Mouse (Mus musculus): ENCODE results near the gene Pacsin1.
"Not testable (repeated sequence)": the region's sequence is repeated elsewhere in the genome, so short reads cannot be mapped to it uniquely, and the experiment has no call there.

The Pacsin1 gene

DNA sequence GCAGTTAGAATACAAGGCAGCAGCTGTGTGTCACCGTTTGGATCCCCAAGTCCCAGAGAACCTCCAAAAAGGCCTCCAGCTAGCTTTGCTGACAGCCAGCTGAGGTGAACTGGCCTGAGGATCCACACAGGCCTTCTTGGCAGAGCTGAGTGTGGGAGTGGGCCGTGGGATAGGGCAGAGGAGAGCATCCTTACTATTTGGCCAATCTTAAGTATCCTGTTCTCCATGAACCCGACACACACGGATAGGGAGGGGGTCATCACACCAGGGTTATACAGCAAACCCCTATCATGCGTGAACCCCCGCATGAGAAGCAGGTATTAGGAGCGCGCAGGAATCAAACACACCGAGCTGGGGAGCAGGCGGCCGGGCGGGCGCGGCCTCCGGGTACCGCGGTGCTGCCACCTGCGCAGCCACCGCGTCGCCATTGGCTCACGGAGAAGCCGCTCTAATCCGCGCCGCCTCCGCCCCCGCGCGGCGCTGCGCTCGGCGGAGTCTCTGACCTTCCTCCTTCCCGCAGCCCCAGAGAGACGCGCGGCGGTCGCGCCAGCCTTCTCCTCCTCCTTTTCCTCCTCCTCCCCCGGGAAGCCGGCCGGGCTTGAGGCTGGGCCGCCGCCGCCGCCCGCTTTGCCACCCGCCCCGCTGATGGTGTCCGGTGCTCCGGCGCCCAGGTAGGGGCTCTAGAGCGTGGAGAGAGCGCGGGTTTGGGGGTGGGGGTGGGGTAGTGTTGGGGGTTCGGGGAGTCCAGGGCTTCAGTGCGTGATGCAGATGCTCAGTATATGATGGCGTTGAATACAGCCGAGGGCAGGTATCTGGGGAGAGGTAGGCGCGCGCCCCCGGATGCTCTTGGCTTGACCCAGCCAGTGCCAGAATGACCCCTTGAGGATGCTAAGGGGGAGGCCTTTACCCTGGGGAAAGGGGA lies at the start of gene Pacsin1:
Gene Pacsin1, plus strand, starts transcription at position 421 of the 922 bp plus-strand sequence.
- peak; percentile 29 to 62 for DNase-seq

GRCm38 (mm10) chr17:27609576-27609975 lies 45.7 kb upstream of the Pacsin1 start:
- DNase-seq, result no peak

DNA sequence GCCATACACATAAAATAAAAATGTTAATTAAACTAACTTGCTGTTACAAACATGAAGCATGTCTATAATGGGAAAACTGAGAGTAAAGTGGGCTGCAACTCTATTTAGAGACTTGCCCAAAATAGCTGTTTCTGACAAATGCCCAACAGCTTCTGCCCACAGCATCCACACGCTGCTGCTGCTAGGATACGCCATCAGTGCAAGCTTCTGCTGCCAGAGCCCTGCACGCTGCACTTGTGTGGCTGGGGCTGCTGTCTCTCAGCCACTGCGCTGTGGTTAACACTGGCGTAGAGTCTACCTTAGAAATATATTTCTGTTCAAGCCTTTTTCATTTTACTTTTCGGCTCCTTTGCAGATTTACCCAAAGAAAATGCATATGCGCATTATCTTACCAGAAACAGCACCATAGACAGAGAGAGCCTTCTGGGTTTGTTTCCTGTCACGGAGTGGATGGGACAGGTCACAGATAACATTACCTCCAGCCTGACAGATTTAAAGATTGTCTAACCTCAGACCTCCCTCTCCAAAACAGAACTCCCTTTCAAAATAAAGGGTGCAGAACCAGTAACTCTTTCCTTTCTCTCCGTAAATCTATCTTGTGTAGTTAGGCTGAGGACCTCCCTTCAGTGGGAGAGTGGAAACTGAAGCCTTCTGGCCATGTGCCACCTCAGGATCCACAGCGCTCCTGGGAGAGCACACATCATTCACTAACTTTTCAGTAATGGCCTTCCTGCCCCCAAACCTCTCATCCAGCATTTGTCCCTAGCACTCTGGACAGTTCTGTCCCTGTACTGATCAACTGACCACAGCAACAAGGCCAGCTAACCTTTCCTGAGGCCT lies 44.4 kb upstream of the Pacsin1 start:
- DNase-seq, result no peak

- DNase-seq, result no peak
Observed at GRCm38 (mm10) chr17:27611519-27611884, 43.8 kb upstream of the Pacsin1 start.

- DNase-seq, result no peak
Observed at GRCm38 (mm10) chr17:27611994-27612393, 43.3 kb upstream of the Pacsin1 start.

DNA sequence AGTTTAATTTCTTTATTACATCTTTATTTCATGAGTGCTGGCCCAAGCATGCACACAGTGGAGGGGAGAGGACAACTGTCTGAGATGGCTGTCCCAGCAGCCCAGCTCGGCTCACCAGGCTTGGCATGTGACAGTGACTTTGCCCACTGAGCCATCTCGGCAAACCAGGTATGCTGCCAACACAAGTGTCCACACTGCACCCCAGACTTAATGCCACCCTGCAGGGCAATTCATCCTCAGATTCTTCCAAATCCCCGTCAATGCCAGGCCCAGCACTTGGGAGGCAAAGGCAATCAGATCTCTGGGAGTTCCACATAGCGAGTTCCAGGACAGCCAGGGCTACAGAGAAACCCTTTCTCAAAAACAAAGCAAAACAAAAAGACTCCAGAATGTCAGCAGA lies 42.3 kb upstream of the Pacsin1 start:
- DNase-seq, result no peak

DNA sequence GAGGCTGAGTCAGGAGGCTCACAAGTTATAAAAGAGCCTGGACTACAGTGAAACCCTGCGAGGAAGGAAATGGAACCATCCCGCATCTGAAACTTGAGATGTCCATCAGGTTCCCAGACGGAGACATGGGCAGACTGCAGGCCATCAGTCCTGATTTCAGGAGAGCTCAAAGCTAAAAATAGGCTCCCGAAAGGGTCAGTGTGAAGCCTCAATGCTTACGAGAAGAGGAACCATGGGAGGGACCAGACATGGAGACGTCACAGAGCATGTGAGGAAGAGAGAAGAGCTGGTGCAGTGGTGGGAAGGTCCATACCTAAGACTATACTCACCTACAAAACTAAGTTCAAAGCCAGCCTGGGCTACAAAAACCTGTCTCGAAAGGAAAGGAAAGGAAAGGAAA lies 39.9 kb upstream of the Pacsin1 start:
- no peak for DNase-seq

GRCm38 (mm10) chr17:27621161-27621560 lies 34.1 kb upstream of the Pacsin1 start:
- no peak for DNase-seq

DNA sequence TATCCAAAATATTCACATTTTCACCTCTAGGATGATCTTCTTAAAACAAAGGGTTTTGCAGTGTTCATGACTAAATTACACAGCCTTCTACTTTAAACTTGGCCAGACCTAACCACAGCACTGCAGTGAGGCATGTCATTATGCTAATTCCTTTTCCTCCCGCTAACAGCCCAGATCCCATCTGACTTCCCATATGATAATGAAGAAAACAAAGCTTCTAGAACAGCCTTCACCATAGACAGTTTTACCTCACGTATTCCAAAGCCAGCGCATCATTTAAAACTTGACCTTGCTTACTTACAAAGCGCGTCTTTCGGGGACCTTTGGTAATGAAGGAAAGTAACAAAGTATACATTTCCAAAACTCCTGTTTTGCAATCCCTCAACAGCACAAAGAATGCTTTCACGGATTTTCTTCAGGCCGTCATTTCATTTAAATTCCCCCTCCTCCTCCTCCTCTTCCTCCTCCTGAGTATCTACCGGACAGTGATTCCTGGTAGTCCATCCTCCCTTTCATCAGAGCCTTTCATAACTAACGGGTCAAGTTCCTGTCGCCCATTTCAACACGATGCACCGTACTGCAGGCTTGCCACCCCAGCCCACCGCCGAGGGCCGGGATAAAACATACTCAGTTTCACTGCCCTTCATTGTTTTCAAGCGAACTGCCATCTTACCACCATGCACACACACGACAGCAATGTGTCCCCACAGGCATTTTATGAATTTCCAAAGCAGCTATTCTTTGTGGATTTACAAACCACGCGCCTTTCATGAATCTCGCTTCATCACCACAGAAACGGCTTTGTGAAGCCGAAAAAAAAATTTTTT lies 33.4 kb upstream of the Pacsin1 start:
- DNase-seq, result no peak

DNA sequence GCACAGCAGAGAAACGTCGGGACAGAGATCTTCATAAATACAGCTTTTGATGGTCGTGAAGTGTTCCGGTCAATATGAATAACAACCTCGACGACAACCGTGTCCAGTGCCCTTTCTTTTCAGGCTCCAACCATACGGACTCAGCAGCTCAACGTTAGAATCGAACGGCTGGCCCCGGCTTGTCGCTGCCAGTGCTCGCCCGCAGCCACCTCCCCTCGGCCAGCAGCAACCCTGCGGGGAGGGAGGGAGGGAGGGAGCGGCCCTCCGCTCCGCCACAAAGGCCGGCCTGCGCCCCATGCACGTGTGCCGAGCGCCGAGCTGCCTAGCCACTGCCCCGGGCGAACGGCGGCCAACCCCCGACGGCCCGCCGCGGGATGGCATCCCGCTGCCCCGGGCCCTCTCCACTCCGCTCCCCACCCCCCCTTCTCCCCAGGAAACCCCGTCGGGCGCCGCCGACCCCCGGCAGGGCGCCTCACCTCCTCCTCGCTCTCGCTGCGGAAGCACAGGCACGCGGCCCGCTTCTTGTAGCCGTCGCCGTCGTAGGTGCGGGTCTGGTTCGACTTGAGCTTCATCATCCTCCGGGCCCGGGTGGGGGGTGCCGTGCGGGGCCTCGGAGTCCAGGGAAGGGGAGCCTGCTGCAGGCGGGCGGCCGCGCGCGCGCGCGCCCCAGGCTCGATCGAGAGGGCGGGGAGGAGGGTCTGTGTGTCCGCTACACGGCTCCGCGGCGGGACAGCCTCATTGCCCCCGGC lies 32.5 kb upstream of the Pacsin1 start:
- peak; percentile 48 to 76 for DNase-seq

DNA sequence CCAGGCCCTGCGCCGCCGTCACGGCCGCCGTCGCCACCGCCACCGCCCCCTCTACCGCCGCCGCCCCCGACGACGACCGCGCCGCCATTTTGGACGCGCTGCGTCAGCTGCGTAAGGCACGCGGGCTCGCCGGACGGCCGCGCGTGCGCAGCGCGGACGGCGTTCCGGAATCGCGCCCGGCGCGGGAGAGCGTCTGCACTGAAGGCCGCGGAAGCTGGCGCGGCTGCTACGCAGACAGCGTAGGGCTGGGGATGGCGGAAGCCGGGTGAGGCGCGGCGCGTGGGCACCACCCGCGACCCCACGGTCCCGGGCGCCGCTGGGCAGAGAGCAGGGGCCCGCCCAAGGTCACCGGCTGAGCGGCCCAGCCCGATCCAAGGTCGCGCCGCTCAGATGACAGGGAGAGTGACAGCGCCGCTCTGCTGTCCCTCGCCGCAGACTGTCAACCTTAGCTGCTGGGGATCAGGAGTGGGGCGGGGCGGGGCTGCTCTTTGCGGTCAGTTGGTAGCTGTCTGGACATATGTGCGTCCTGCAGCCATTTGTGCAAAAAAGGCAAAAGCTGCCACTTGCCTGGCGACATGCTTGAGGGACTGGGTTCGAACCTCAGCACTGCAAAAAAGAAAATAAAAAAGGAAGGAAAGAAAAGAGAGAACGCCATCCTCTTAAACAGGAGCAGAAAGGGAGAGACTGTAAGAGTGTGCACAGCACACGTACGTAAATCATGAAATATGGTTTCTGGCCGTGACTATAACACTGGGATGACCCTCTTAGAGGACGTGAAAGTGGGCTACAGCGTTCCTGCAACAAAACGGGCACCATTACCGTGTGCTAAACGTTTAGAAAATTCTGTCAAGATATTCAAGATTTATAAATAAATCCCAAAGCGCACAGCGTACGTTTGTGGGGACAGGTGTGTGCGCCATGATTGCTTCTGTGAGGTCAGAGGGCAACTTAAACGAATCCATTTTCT lies 31.7 kb upstream of the Pacsin1 start, which contains the start of gene Nudt3:
Gene Nudt3, minus strand, starts transcription at position 136 of the 967 bp plus-strand sequence.
- peak; percentile 85 to 93 for DNase-seq

GRCm38 (mm10) chr17:27625455-27626251 lies 29.7 kb upstream of the Pacsin1 start:
- no peak for DNase-seq

DNA sequence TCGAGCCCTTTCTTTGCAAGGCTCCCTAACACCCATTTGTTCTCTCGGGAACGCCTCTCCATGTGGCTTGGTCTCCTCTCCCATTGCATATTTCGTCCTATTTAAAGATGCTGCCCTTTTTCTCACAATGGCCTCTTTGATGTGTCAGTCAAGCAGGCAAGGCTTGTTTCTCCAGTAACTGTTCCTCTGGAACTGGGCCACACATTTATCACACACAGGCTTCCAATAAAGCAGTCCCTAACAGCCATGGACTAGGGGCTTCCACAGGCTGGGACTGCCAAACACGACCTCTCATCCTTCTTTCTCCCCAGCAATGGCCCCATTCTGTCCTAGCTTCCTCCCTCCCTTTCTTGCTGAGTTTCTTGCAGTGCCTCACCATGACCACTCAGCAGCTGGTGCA lies 28.6 kb upstream of the Pacsin1 start:
- no peak for DNase-seq

DNA sequence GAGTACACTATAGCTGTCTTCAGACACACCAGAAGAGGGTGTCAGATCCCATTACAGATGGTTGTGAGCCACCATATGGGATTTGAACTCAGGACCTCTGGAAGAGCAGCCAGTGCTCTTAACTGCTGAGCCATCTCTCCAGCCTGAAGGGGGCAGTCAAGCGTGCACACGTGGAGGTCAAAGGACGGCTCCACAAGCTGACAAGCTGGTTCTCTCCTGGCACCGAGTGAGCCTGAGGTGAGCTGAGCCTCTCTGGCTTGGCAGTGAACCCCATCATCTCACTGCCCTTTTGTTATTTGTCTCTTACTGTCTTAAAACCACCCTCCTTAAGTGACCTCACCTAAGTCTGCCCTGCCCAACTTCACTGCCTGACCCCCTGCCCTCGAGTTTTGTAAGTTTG lies 27.9 kb upstream of the Pacsin1 start:
- DNase-seq, result peak; percentile 79 to 87

DNA sequence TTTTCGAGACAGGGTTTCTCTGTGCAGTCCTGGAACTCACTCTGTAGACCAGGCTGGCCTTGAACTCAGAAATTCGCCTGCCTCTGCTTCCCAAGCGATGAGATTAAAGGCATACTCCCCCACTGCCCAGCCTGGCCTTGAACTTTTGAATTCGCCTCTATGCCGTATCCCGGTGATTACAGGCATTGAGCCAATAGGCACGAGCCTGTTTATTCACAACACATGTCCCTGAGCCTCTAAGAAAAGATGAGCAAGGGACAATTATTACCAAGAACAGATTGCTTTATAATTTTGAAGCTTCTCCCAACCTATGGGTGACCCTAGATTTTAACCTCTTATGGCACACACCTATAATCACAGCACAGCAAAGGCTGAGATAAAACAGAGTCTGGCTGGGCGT lies 26.9 kb upstream of the Pacsin1 start:
- no peak for DNase-seq

- DNase-seq, result peak; percentile 89 to 95
Observed at GRCm38 (mm10) chr17:27629249-27630020, 25.9 kb upstream of the Pacsin1 start.

DNA sequence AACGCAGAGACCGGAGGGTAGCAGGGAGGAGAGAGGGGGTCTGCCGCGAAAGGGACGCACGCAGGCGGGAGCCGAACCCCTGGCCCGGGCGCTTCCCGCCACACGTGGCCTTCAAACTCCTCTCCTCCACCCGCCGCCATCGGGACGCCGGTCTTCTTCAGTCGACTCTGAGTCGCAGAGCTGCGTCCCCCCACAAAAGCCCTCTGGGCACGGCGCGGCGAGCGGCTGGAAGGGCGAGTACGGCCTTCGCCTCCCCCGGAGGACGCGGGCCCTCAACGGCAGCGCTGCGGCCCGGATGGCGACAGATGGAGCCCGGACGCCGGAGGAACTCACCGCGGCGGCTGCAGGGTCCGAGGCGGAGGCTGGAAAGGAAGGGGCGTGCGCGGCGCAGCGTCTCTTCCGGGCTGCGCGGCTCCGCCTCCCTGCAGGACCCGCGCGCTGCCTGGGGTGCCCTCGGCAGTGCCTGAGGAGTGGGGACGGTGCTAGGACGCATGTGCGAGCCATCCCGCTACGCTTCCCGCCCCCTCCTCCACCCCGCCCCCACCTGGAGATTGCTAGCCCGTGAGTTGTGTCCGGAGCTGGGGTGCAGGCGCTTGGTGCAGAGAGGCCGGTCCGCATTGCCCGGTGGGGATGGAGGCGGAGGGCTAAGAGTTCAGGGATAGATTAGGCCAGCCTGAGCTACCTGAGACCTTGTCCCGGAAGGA lies 20.3 kb upstream of the Pacsin1 start, which contains the start of gene RPS10-NUDT3:
Gene RPS10-NUDT3, minus strand, starts transcription at position 352 of the 704 bp plus-strand sequence.
- peak; percentile 90 to 95 for DNase-seq

- DNase-seq, result not testable (repeated sequence)
Observed at GRCm38 (mm10) chr17:27635575-27635903, 19.8 kb upstream of the Pacsin1 start.
